Mouse (Mus musculus): ENCODE results near the gene Dgkq. TPM values are rescaled to one million over a fixed set of nuclear protein-coding genes. Genes with fewer than 3 reads are reported as not detected.

Gene Dgkq
- polyA plus RNA-seq, 3 experiments from 2014 or later: 2.1 to 7.7 (median 4.7) TPM

Other genes with a start within 250 kb of the Dgkq start
- gene Atp5k, start 235.2 kb downstream of the Dgkq start, polyA plus RNA-seq (2017; shearing (Covaris generic)): 100 to 1,000 TPM; 180 to 317 (median 253) TPM
- gene Mfsd7a, start 220.8 kb downstream of the Dgkq start, polyA plus RNA-seq (2017; shearing (Covaris generic)): not detected
- gene Pcgf3, start 208.4 kb downstream of the Dgkq start, polyA plus RNA-seq (2017; shearing (Covaris generic)): 1 to 10 TPM; 3.5 to 5.8 (median 4.9) TPM
- gene Cplx1, start 119.6 kb downstream of the Dgkq start, polyA plus RNA-seq (2017; shearing (Covaris generic)): not detected
- 10 to 100 TPM; 59.8 to 74.7 (median 70.1) TPM for gene Gak, start 39.9 kb downstream of the Dgkq start, polyA plus RNA-seq (2017; shearing (Covaris generic))
- gene Tmem175, start 39.9 kb downstream of the Dgkq start, polyA plus RNA-seq (2017; shearing (Covaris generic)): 10 to 100 TPM; 26.7 to 40.8 (median 39.5) TPM
- gene Idua, start 9.3 kb downstream of the Dgkq start, polyA plus RNA-seq (2017; shearing (Covaris generic)): 10 to 100 TPM; 13.1 to 17.8 (median 13.5) TPM
- gene Slc26a1, start 5.9 kb upstream of the Dgkq start, polyA plus RNA-seq (2017; shearing (Covaris generic)): under 1 TPM in 2 of 3 experiments, not detected in 1; 0.16 to 0.78 TPM
- under 1 TPM in 1 of 3 experiments, not detected in 2; 0.32 TPM for gene Fgfrl1, start 22.7 kb upstream of the Dgkq start, polyA plus RNA-seq (2017; shearing (Covaris generic))
- not detected for gene Rnf212, start 105.3 kb upstream of the Dgkq start, polyA plus RNA-seq (2017; shearing (Covaris generic))
- not detected for gene Tmed11, start 125.7 kb upstream of the Dgkq start, polyA plus RNA-seq (2017; shearing (Covaris generic))
- gene Vmn2r8, start 139.2 kb upstream of the Dgkq start, polyA plus RNA-seq (2017; shearing (Covaris generic)): not detected
- gene Vmn2r9, start 182.9 kb upstream of the Dgkq start, polyA plus RNA-seq (2017; shearing (Covaris generic)): under 1 TPM in 1 of 3 experiments, not detected in 2; 0.13 TPM

Measured in inflammation-experienced regulatory T-cells, adult 6 months (primary cell).